Mouse (Mus musculus) intestine, embryonic 14.5 days (tissue): Measurements from ENCODE around the gene Ntrk3. TPM values are rescaled to one million over a fixed set of nuclear protein-coding genes. Genes with fewer than 3 reads are reported as not detected.
A peak's percentile ranks its signal among the peaks of the same experiment; 100 is the strongest.

ENCODE experiments used
- ATAC-seq: fragments of 200-750 bp; cut with Nextera tagmentation; replicated peaks from 2 replicates; pipeline ENCODE4 v1.8.0; 2017; ENCODE audit warnings: low read depth, moderate number of reproducible peaks, moderate TSS enrichment, moderate library complexity; ENCODE audit not compliant: low FRiP score, low TSS enrichment
- DNase-seq: peaks from one replicate; pipeline ENCODE4 v3.0.0-alpha.2; 2018; ENCODE audit warnings: low spot score
- H3K27ac ChIP-seq: fragments of 300-500 bp; sonication (generic); 2 replicates; pipeline ENCODE4 v1.5.1; 2014; ENCODE audit warnings: low read depth, mild to moderate bottlenecking, control low read depth
- H3K27me3 ChIP-seq: fragments of 300-500 bp; sonication (generic); replicated peaks from 2 replicates; pipeline ENCODE4 v1.6.1; 2014; ENCODE audit warnings: low read length, control low read depth; ENCODE audit not compliant: control insufficient read depth, insufficient read depth
- H3K36me3 ChIP-seq: fragments of 300-500 bp; sonication (generic); 2 replicates; pipeline ENCODE4 v1.6.1; 2014; ENCODE audit warnings: low read length, control low read depth; ENCODE audit not compliant: control insufficient read depth, insufficient read depth
- H3K4me1 ChIP-seq: fragments of 300-500 bp; sonication (generic); replicated peaks from 2 replicates; pipeline ENCODE4 v1.6.1; 2014; ENCODE audit warnings: low read length, control low read depth, mixed read lengths; ENCODE audit not compliant: control insufficient read depth, insufficient read depth
- H3K4me2 ChIP-seq: fragments of 300-500 bp; sonication (generic); 2 replicates; pipeline ENCODE4 v1.6.1; 2014; ENCODE audit warnings: low read length
- H3K4me3 ChIP-seq: fragments of 300-500 bp; sonication (generic); 2 replicates; pipeline ENCODE4 v1.5.1; 2014; ENCODE audit warnings: low read depth, low read length, control low read depth, mixed read lengths
- H3K9ac ChIP-seq: fragments of 300-500 bp; sonication (generic); 2 replicates; pipeline ENCODE4 v1.6.1; 2014; ENCODE audit warnings: mild to moderate bottlenecking, low read length
- H3K9me3 ChIP-seq: fragments of 300-500 bp; sonication (generic); 2 replicates; pipeline ENCODE4 v1.6.1; 2016; ENCODE audit warnings: low read length, control low read depth; ENCODE audit not compliant: control insufficient read depth
- WGBS: fragments of 180-500 bp; shearing (Covaris S2); extraction: QIAGEN DNeasy Blood & Tissue Kit; methylation state at CpG from one replicate; pipeline ENCODE4 v1.1.7; 2014; 5-methylcytosine and 5-hydroxymethylcytosine counted together
- polyA plus RNA-seq: library from polyadenylated mRNA; unstranded; fragments of >200 nt; fragmentation: Nextera tagmentation; extraction: Ambion mirVana; gene quantifications from 2 replicates; pipeline ENCODE4 v1.2.1, GENCODE M21; 2014

The Ntrk3 gene
- polyA plus RNA-seq, 1 experiment from 2014 or later = 4.5 TPM

DNA sequence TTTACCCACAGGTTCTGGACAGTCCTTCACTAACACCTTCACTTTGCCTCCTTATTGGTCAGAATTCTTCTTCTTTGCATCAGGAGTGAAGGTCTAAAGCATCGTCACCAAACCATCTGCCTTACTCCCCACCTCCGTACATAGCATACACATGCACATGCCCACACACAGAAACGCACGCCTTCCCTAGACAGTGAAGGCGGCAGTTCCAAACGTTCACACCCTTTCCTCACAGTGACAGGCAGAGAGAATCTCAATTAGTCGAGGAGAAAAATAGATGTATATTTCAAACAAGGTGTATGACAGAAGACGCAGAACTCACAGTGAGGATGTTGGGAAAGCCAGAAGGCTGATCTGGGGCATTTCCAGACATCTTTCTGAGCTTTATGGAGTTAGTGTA lies 6.4 kb downstream of the Ntrk3 start:
- H3K27ac ChIP-seq = no peak overlapping the region
- H3K9me3 ChIP-seq = no peaks in the 10 kb centered on the region
- no peak overlapping the region for H3K4me3 ChIP-seq
- no peak overlapping the region for H3K9ac ChIP-seq
- no peaks in the 10 kb centered on the region for H3K27me3 ChIP-seq
- no peak overlapping the region for H3K4me2 ChIP-seq
- H3K4me1 ChIP-seq = no peaks in the 10 kb centered on the region
- peak; percentile 23 for DNase-seq
- no peak for ATAC-seq
- H3K36me3 ChIP-seq = no peaks in the 10 kb centered on the region
- WGBS = 77% methylated on average over 8 of the region's 8 CpGs

DNA sequence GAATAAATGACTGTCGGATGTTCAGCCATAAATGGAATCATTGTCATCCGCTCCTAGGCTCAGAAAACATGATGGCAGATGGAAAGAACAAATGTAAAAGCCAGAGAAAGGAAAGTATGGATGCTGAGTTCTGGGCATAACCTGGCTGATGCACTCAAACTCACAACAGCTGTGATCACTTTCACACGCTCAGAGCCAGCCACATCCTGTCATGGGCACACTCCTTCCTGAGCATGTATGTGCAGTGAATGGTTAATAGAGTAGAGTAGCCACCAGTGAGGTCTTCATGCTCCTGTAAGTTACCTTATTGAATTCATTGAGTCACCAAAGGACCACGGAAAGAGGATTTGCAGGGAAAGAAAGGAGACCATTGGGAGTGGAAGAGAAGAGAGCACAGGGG lies 13.2 kb downstream of the Ntrk3 start:
- H3K9me3 ChIP-seq = no peaks in the 10 kb centered on the region
- H3K9ac ChIP-seq = no peak overlapping the region
- DNase-seq (no peak), ATAC-seq (no peak)
- H3K4me1 ChIP-seq = no peaks in the 10 kb centered on the region
- H3K36me3 ChIP-seq = no peaks in the 10 kb centered on the region
- 79% methylated on average over 4 of the region's 4 CpGs for WGBS
- no peak overlapping the region for H3K27ac ChIP-seq
- H3K4me2 ChIP-seq = no peak overlapping the region
- H3K27me3 ChIP-seq = no peaks in the 10 kb centered on the region
- H3K4me3 ChIP-seq = no peak overlapping the region

DNA sequence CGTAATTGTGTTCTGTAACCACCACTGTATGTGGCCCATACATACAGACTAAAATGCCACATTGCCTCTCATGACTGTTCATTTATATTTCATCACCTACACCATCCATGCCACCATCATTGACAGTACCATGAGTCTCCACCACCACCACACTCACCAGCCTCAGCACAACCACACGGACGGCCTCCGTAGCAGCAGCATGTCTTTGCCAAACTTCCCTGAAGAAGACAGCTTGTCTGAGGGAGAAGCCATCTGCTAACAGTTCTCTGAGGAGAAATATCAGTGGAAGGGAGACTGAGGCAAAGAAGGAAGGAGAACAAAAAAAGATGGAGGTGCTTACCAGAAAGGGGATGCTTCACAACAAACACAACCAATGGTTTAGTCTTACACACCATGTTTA lies 15.8 kb downstream of the Ntrk3 start:
- Histone ChIP-seq H3K36me3 (no peaks in the 10 kb centered on the region), H3K27ac (no peak overlapping the region), H3K4me2 (no peak overlapping the region), H3K27me3 (no peaks in the 10 kb centered on the region), H3K4me3 (no peak overlapping the region), H3K9ac (no peak overlapping the region), H3K9me3 (no peaks in the 10 kb centered on the region), H3K4me1 (no peaks in the 10 kb centered on the region; the same call in 1 of the 2 replicates)
- DNase-seq (peak; percentile 21), ATAC-seq (no peak)
- 91% methylated on average over 4 of the region's 4 CpGs for WGBS

DNA sequence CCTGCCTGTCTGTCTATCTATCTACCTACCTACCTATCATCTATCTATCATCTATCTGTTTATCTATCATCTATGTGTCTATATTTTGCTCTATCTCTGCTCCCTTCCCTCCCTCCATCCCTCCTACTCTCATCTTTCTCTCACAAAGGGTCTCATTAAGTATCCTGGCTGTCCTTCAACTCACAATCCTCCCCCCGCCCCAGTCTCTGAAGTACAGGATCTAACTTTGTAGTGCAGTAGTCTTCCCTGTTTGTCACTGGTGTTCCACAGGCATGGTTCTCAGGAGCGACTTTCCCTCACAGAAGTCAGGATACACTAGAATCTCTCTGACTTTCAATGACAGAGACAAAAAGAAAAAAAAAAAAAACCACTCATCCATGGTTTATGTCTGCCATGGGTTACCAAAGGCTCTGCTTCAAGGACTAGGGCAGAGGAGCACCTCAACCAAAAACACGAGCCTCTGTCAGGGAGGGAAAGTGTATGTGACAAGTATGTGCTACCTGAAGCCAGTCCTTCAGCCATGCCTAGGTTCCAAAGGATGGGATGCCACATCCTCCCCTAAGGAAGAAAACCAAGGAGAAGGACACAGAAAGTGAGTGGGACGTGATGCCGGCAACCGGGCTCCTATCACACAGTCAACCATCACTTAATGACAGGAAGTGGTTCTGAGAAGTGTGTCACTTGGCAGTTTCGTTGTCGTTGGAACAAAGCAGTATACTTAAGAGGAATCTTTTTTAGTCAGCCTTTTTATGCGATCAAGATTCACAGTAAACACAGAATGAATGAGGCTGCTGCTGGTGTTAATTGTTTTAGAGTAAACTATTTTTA lies 16.6 kb downstream of the Ntrk3 start:
- WGBS = 78% methylated on average over 9 of the region's 9 CpGs
- ATAC-seq (no peak), DNase-seq (no peak)
- Histone ChIP-seq H3K4me2 (no peak overlapping the region), H3K4me3 (no peak overlapping the region), H3K9ac (no peak overlapping the region), H3K27me3 (no peaks in the 10 kb centered on the region), H3K9me3 (no peaks in the 10 kb centered on the region), H3K27ac (no peak overlapping the region), H3K4me1 (no peaks in the 10 kb centered on the region; the same call in 1 of the 2 replicates), H3K36me3 (no peaks in the 10 kb centered on the region)

DNA sequence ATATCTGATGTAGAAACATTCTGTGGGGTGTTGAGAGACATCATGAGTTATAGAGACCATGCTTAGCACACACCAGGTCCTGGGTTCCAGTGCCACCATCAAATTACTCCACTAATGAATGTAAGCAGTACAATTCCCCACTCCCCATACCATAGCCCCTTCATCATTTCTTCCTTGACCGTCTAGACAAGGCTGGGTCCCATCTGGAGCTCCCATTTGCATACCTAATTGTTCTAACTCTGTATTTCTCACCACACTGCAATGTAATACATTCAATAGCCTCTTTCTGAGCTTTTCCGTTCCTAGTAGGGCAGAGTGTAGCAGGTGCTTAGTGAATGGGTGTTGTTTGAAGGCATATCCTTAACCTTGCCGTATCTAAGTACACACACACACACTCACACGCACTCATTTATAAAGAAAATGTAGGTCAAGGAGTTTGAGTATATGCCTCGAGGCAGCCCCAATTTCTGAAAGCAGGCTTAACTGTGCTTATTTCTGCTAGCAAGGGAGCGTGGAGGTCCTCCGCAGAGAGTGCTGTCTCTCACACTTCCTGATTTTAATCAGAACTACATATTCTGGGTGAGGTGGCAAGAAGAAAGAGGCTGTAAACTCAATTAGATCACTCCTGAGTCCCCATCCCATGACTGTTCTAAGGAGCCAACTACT lies 17.9 kb downstream of the Ntrk3 start:
- 84% methylated on average over 7 of the region's 7 CpGs for WGBS

GRCm38 (mm10) chr7:78719117-78719516 lies 18.7 kb downstream of the Ntrk3 start:
- H3K4me3 ChIP-seq = no peak overlapping the region
- no peaks in the 10 kb centered on the region for H3K36me3 ChIP-seq
- H3K27ac ChIP-seq = no peak overlapping the region
- ATAC-seq (no peak), DNase-seq (peak; percentile 42)
- H3K9me3 ChIP-seq = no peaks in the 10 kb centered on the region
- no peak overlapping the region for H3K4me2 ChIP-seq
- 69% methylated on average over 5 of the region's 5 CpGs for WGBS
- no peak overlapping the region for H3K9ac ChIP-seq
- no peaks in the 10 kb centered on the region for H3K27me3 ChIP-seq
- no peaks in the 10 kb centered on the region; the same call in 1 of the 2 replicates for H3K4me1 ChIP-seq

More for the DNA sequence above, 17.9 kb downstream of the Ntrk3 start:
- no peaks in the 10 kb centered on the region for H3K36me3 ChIP-seq
- H3K4me1 ChIP-seq = no peaks in the 10 kb centered on the region; the same call in 1 of the 2 replicates
- no peak overlapping the region for H3K4me2 ChIP-seq
- H3K4me3 ChIP-seq = no peak overlapping the region
- DNase-seq (peak; percentile 16), ATAC-seq (no peak)
- H3K27ac ChIP-seq = no peak overlapping the region
- H3K9me3 ChIP-seq = no peaks in the 10 kb centered on the region
- no peaks in the 10 kb centered on the region for H3K27me3 ChIP-seq
- H3K9ac ChIP-seq = no peak overlapping the region

GRCm38 (mm10) chr7:78718191-78718609 lies 19.6 kb downstream of the Ntrk3 start:
- Histone ChIP-seq H3K9me3 (no peaks in the 10 kb centered on the region), H3K4me2 (no peak overlapping the region), H3K36me3 (no peaks in the 10 kb centered on the region), H3K27me3 (no peaks in the 10 kb centered on the region), H3K4me3 (no peak overlapping the region), H3K4me1 (no peaks in the 10 kb centered on the region; the same call in 1 of the 2 replicates), H3K27ac (no peak overlapping the region), H3K9ac (no peak overlapping the region)
- ATAC-seq = peak; percentile 75
- 36% methylated on average over 8 of the region's 8 CpGs for WGBS
- peak; percentile 55 for DNase-seq

GRCm38 (mm10) chr7:78707708-78708107 lies 30.1 kb downstream of the Ntrk3 start:
- H3K4me3 ChIP-seq = no peak overlapping the region
- 79% methylated on average over 7 of the region's 7 CpGs for WGBS
- no peak overlapping the region for H3K9ac ChIP-seq
- DNase-seq = no peak
- no peaks in the 10 kb centered on the region for H3K27me3 ChIP-seq
- no peak for ATAC-seq
- 0 out of 2 replicates have a peak, but pooled peaks cover under 1% of the 10 kb centered on the region for H3K4me1 ChIP-seq
- no peak overlapping the region for H3K4me2 ChIP-seq
- H3K9me3 ChIP-seq = no peaks in the 10 kb centered on the region
- H3K36me3 ChIP-seq = no peaks in the 10 kb centered on the region
- H3K27ac ChIP-seq = no peak overlapping the region
